Mouse (Mus musculus): ENCODE data around the gene Zic5.

Zic5 gene

GRCm38 (mm10) chr14:122464763-122465741, at the start of gene Zic5:
Zic5 (minus strand) TSS chr14:122465677.
- in situ Hi-C loops (cut with MboI, MseI): no loop called here

DNA sequence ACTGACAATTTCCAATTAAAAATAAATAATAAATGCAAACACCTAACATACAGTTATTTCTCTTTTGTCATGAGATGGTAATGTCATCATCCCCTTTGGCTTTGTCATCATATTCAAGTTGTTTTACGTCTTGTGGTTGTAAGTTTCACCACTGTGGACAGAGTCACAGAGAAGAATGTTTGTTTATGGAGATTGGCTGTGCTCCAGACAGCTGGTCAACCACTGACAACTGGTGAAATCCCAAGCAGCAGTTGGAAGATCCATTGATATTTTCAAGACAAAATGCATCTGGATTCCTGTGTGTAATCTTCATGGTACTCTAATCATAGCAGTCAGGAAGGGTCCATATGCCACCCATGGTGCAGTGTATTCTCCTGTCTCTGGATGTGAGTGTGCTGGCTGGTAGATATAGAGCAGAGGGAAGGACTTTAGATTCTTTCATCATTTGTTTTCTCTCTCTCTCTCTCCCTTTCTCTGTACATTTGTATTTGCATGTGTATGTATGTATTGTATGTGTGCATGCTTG, 48.1 kb upstream of the Zic5 start:
- in situ Hi-C loops (cut with MboI, MseI): loop anchor here (5.0 kb wide), 1 partner anchor 284 kb away; no protein-coding TSS in a partner anchor

DNA sequence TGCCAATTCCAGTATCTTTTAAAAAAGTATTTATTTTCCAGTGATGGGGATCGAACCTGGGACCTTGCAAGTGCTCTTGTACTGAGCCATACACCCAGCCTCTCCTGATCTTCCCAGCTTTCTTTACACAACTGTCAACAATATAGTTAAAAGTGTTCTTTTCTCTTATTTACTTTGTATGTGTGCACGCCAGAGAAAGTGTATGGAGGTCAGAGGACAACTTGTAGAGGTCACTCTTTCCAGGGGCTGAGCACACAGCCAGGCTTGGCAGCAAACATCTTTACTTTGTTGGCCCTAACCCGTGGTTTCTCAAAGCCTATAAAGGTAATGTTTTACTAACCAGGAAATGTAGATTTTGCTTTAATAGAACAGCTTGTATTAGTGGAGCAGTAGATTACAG, 46.0 kb upstream of the Zic5 start:
- in situ Hi-C loops (cut with MboI, MseI): loop anchor here (5.0 kb wide), 1 partner anchor 286 kb away; no protein-coding TSS in a partner anchor

DNA sequence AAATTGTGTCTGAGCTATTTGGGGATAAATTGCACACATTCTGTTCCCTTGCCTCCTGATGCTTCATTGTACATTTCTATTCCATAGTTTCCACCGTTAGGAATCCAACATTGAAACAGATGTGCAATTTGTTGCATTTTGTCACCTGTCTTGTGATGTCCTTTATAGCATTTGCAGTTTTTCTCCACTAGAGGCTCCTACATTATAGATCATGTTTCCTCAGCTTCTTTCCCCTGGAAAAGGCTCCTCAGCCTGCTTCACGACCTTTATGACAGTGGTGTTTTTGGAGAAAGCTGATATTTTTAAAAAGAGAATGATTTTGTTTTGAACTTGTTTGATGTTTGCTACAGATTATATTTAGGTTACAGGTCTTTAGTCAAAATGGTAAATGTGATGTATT, 43.6 kb upstream of the Zic5 start:
- in situ Hi-C loops (cut with MboI, MseI): no loop called here

GRCm38 (mm10) chr14:122492015-122492414, 26.5 kb upstream of the Zic5 start:
- in situ Hi-C loops (cut with MboI, MseI): loop anchor here (25.0 kb wide), 1 partner anchor 395 kb away; no protein-coding TSS in a partner anchor

DNA sequence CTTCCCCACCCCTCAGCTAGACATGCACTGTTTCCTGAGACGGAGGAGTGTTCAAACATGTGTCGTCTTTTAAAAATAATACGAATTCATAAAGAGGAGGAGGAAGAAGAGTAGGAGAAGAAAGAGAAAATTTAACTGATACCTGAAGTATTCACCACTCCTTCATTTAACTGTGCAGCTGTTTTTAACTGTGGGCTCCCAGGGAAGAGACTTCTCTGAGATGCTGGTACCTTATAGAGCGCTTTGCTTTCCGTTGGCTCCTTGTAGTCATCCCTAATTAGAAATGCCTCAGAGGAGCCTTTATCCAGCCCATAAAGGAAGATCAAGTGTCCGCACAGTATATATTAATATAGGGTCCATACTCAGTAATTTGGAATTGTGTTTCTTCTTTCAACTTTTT, 26.0 kb upstream of the Zic5 start:
- in situ Hi-C loops (cut with MboI, MseI): loop anchor here (25.0 kb wide), 1 partner anchor 396 kb away; no protein-coding TSS in a partner anchor

- in situ Hi-C loops (cut with MboI, MseI): loop anchor here (25.0 kb wide), 1 partner anchor 397 kb away; no protein-coding TSS in a partner anchor
These were observed 25.2 kb upstream of the Zic5 start, which contains the start of gene Gm10837 for GRCm38 (mm10) chr14:122490441-122491328. Gm10837 (plus strand) TSS chr14:122490586.

DNA sequence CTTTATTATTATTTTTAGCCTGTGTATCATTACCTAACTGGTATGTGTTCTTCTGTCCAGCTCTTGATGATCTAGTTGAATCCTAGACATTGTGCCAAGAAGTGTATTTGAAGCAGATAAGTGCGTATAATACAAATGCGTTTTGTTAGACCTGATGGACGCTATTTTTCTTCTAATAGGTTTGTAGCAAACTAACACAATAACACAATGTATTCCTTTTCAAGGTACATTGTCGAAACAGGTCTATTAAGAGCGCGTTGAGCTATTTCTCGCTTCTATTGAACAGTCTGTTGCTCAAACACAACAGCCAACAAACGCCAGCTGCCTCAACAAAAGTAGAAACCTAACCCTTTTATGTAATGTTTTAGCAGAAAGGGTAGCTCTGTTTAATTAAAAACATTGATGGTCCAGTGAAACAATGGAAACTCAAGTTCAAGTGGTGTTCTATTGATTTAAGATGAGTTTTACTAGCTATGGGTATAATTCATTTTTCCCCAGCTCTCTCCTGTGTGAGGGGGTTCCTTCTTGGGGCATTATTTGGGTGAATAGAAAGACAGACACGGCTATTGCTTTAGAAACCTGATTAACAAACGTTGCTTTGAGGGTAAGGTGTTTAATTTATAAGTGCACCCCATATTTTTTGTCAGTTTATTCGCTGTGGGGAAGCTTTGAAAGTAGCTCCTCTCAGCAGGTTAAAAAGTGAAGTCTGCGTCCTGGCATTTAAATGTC, 24.4 kb upstream of the Zic5 start:
- in situ Hi-C loops (cut with MboI, MseI): loop anchor here (25.0 kb wide), 1 partner anchor 397 kb away; no protein-coding TSS in a partner anchor

- in situ Hi-C loops (cut with MboI, MseI): loop anchor here (25.0 kb wide), 1 partner anchor 398 kb away; no protein-coding TSS in a partner anchor
These were observed 23.6 kb upstream of the Zic5 start for GRCm38 (mm10) chr14:122489041-122489440.

DNA sequence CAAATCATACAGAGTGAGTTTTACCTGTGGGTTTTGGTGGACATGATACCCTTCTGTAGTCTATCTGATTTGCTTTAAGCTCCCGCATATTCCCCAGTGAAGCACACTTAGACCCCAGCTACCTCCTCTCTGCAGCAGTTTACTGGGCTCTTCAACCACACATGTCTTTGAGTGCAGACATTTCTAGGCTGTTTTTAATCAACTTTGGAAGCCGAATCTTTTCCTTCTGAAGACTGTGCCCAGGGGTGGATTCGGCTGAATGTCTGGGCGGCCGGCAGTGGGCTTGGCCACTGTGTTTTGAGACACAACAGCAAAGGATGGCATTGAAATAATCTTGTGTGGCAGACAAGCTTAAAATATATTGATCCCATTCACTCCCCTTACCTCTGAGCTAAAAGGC, 21.9 kb upstream of the Zic5 start:
- in situ Hi-C loops (cut with MboI, MseI): loop anchor here (25.0 kb wide), 1 partner anchor 400 kb away; no protein-coding TSS in a partner anchor

DNA sequence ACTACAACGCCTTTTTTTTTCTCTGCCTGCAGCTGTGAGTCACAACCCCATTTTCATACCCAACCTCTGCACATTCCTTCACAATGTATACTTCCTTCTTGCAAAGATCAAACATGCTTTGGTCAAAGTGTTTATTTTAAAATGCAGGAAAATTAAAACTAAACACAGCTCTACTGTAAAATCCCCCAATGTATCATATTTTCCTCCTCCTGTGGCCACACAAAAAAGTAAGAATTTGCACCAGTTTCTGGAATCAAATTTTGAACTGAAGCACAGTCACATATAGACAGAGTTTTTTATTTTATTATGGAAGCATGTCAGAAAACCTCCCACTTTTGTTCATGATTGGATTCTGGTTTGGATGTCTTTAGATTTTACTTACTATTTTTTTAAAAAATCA, 21.1 kb upstream of the Zic5 start:
- in situ Hi-C loops (cut with MboI, MseI): loop anchor here (25.0 kb wide), 1 partner anchor 401 kb away; no protein-coding TSS in a partner anchor

DNA sequence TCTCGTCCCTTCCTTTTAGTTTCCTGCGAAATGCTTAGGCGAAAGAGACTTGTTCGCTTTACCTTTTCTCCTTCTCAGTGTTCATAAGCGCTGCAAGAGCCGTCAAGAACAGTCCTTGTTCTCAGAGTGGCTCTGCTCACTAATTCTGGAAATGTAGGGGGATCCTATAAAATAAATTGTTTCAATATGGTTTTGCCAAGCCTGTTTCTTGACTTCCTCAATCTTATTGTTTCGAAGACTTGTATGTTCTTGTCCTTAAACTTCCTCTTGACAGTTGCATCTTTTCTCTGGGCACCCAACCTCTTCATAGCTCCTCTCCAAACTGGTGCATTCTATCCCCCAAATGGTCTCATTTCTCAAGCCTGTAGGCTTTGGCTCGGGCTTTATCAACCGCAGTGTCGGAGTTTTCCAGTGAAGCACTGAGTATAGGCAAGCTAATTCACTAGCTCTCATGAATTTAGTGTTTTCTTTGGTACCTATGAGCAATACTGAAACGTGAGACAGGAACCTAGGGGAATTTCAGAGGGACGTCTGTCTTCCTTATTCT, 20.2 kb upstream of the Zic5 start:
- in situ Hi-C loops (cut with MboI, MseI): loop anchor here (25.0 kb wide), 1 partner anchor 402 kb away; no protein-coding TSS in a partner anchor

GRCm38 (mm10) chr14:122484844-122485551, 19.5 kb upstream of the Zic5 start:
- in situ Hi-C loops (cut with MboI, MseI): loop anchor here (25.0 kb wide), 1 partner anchor 402 kb away; no protein-coding TSS in a partner anchor

- in situ Hi-C loops (cut with MboI, MseI): loop anchor here (25.0 kb wide), 1 partner anchor 403 kb away; no protein-coding TSS in a partner anchor
These were observed 19.0 kb upstream of the Zic5 start for GRCm38 (mm10) chr14:122484458-122484843.

- in situ Hi-C loops (cut with MboI, MseI): loop anchor here (25.0 kb wide), 1 partner anchor 404 kb away; no protein-coding TSS in a partner anchor
These were observed 18.3 kb upstream of the Zic5 start for GRCm38 (mm10) chr14:122483556-122484421.

- in situ Hi-C loops (cut with MboI, MseI): loop anchor here (25.0 kb wide), 1 partner anchor 404 kb away; no protein-coding TSS in a partner anchor
These were observed 17.5 kb upstream of the Zic5 start for GRCm38 (mm10) chr14:122483024-122483385.

DNA sequence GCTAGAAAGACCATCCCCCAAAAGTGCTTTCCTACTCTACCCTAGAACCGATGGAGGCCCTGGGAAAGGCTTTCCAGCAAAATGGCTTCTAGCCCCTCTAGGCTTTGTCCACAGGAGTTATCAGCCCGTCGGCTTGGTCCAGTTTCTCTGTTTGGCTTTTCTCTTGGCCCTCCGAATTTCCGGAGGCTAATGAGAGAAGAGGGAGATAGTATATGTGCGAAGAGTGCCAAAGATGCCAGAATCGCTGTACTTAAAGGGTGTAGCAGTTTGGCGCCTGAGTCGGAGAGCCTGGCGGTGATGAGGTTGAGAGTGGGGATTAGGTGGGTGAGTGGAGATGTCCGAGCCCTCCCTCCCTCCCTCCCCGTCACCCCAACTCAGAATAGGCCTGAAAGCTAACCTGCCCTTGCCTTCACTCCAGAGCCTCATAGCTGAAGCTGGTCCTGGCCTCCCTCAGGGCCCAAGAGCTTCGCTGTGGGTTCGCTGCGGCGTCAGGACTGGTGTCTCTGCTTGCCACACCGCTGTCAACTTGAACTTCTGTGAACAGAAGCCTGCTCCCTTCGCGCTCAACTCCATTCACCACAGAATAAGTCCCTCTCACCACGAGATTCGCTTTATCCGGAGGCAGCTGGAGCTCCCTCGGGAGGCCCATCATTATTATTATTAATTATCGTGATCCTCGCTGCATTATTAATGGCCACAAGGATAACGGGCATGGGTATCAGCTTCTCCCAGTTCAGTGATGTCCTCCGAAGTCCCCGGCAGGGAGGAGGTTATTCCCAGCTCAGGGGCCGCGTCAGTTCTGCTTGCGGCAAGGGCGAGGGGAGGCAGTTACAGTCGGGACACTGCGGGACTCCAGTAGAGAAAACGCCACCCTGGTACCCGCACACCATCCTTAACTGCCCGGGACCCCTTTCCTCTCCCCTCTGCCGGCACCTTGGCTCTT, 16.9 kb upstream of the Zic5 start:
- in situ Hi-C loops (cut with MboI, MseI): loop anchor here (25.0 kb wide), 1 partner anchor 405 kb away; no protein-coding TSS in a partner anchor
